Mouse (Mus musculus) stomach, embryonic 16.5 days (tissue): Measurements from ENCODE around the gene Ebi3. TPM values are rescaled to one million over a fixed set of nuclear protein-coding genes. Genes with fewer than 3 reads are reported as not detected.

Experiments used
- ATAC-seq: fragments of 200-750 bp; cut with Nextera tagmentation; 2 replicates; pipeline ENCODE4 v1.8.0; 2017; ENCODE audit warnings: moderate number of reproducible peaks, moderate TSS enrichment; ENCODE audit not compliant: insufficient read depth, low FRiP score
- H3K27ac ChIP-seq: fragments of 300-500 bp; sonication (generic); 2 replicates; pipeline ENCODE4 v1.5.1; 2014; ENCODE audit warnings: low read length
- H3K27me3 ChIP-seq: fragments of 300-500 bp; sonication (generic); 2 replicates; pipeline ENCODE4 v1.6.1; 2014; ENCODE audit warnings: low read length, control low read depth, mixed read lengths; ENCODE audit not compliant: control insufficient read depth, insufficient read depth
- H3K36me3 ChIP-seq: fragments of 300-500 bp; sonication (generic); 2 replicates; pipeline ENCODE4 v1.6.1; 2014; ENCODE audit warnings: low read length; ENCODE audit not compliant: control insufficient read depth, insufficient read depth
- H3K4me1 ChIP-seq: fragments of 300-500 bp; sonication (generic); 2 replicates; pipeline ENCODE4 v1.6.1; 2014; ENCODE audit warnings: low read length, control low read depth, mixed read lengths; ENCODE audit not compliant: control insufficient read depth, insufficient read depth
- H3K4me2 ChIP-seq: fragments of 300-500 bp; sonication (generic); 2 replicates; pipeline ENCODE4 v1.6.1; 2014; ENCODE audit warnings: low read depth, low read length, mixed read lengths
- H3K4me3 ChIP-seq: fragments of 300-500 bp; sonication (generic); replicated peaks from 2 replicates; pipeline ENCODE4 v1.5.1; 2014; ENCODE audit warnings: mild to moderate bottlenecking, low read length
- H3K9ac ChIP-seq: fragments of 300-500 bp; sonication (generic); 2 replicates; pipeline ENCODE4 v1.6.1; 2014; ENCODE audit warnings: low read length
- H3K9me3 ChIP-seq: fragments of 300-500 bp; sonication (generic); replicated peaks from 2 replicates; pipeline ENCODE4 v1.6.1; 2016; ENCODE audit warnings: low read length, control low read depth; ENCODE audit not compliant: control insufficient read depth
- WGBS: fragments of 180-500 bp; shearing (Covaris S2); extraction: QIAGEN DNeasy Blood & Tissue Kit; methylation state at CpG from one replicate; pipeline ENCODE4 v1.1.7; 2014; 5-methylcytosine and 5-hydroxymethylcytosine counted together
- polyA plus RNA-seq: library from polyadenylated mRNA; unstranded; fragments of >200 nt; fragmentation: Nextera tagmentation; extraction: Ambion mirVana; gene quantifications from 2 replicates; pipeline ENCODE4 v1.2.1, GENCODE M21; 2015

The Ebi3 gene
- polyA plus RNA-seq, 1 experiment from 2014 or later: 4.7 TPM

GRCm38 (mm10) chr17:55963171-55963570 is 10.7 kb downstream of the Ebi3 start:
- Histone ChIP-seq H3K9me3 (no peaks in the 10 kb centered on the region), H3K4me2 (no peak overlapping the region), H3K4me3 (no peak overlapping the region), H3K27ac (no peak overlapping the region), H3K9ac (peak overlapping the region; percentile 5; the same call in 1 of the 2 replicates), H3K36me3 (peaks cover 11% of the 10 kb centered on the region), H3K4me1 (peaks cover 16% of the 10 kb centered on the region), H3K27me3 (no peaks in the 10 kb centered on the region)
- 70% methylated on average over 14 of the region's 14 CpGs for WGBS
- no peak for ATAC-seq

- Histone ChIP-seq H3K4me2 (no peak overlapping the region), H3K4me1 (peaks cover 12% of the 10 kb centered on the region), H3K27me3 (no peaks in the 10 kb centered on the region), H3K27ac (no peak overlapping the region), H3K9ac (no peak overlapping the region), H3K9me3 (no peaks in the 10 kb centered on the region), H3K4me3 (no peak overlapping the region), H3K36me3 (peaks cover 11% of the 10 kb centered on the region)
- WGBS: 89% methylated on average over 10 of the region's 10 CpGs
- ATAC-seq: no peak
Observed at GRCm38 (mm10) chr17:55964496-55964895, 12.1 kb downstream of the Ebi3 start.

- Histone ChIP-seq H3K4me2 (no peak overlapping the region), H3K9ac (no peak overlapping the region), H3K36me3 (peaks cover 11% of the 10 kb centered on the region), H3K4me3 (no peak overlapping the region), H3K27me3 (no peaks in the 10 kb centered on the region), H3K27ac (no peak overlapping the region), H3K9me3 (no peaks in the 10 kb centered on the region), H3K4me1 (peaks cover 8% of the 10 kb centered on the region)
- 83% methylated on average over 9 of the region's 9 CpGs for WGBS
- ATAC-seq: no peak
Observed at GRCm38 (mm10) chr17:55964996-55965395, 12.6 kb downstream of the Ebi3 start.

- Histone ChIP-seq H3K4me1 (peaks cover 12% of the 10 kb centered on the region), H3K9me3 (no peaks in the 10 kb centered on the region), H3K36me3 (peaks cover 8% of the 10 kb centered on the region), H3K4me2 (no peak overlapping the region), H3K9ac (no peak overlapping the region), H3K27me3 (peaks cover 4% of the 10 kb centered on the region; the same call in 1 of the 2 replicates), H3K27ac (no peak overlapping the region), H3K4me3 (no peak overlapping the region)
- no peak for ATAC-seq
- WGBS: 89% methylated on average over 4 of the region's 4 CpGs
Observed at GRCm38 (mm10) chr17:55967186-55967585, 14.7 kb downstream of the Ebi3 start.

GRCm38 (mm10) chr17:55968210-55968609 is 15.8 kb downstream of the Ebi3 start:
- Histone ChIP-seq H3K4me1 (peaks cover 9% of the 10 kb centered on the region), H3K36me3 (peaks cover 5% of the 10 kb centered on the region; the same call in 1 of the 2 replicates), H3K4me2 (no peak overlapping the region), H3K27me3 (peaks cover 4% of the 10 kb centered on the region; the same call in 1 of the 2 replicates), H3K27ac (no peak overlapping the region), H3K9me3 (no peaks in the 10 kb centered on the region), H3K9ac (no peak overlapping the region), H3K4me3 (no peak overlapping the region)
- no peak for ATAC-seq
- WGBS: 60% methylated on average over 7 of the region's 7 CpGs

- no peak for ATAC-seq
- 47% methylated on average over 14 of the region's 14 CpGs for WGBS
- Histone ChIP-seq H3K27ac (no peak overlapping the region), H3K4me3 (no peak overlapping the region), H3K36me3 (peaks cover 3% of the 10 kb centered on the region; the same call in 1 of the 2 replicates), H3K4me2 (no peak overlapping the region), H3K27me3 (peaks cover 4% of the 10 kb centered on the region; the same call in 1 of the 2 replicates), H3K9ac (no peak overlapping the region), H3K9me3 (no peaks in the 10 kb centered on the region), H3K4me1 (peaks cover 6% of the 10 kb centered on the region; the same call in 1 of the 2 replicates)
Observed at GRCm38 (mm10) chr17:55969560-55969959, 17.1 kb downstream of the Ebi3 start.

GRCm38 (mm10) chr17:55969966-55970891 is 17.8 kb downstream of the Ebi3 start, which contains the start of gene Shd:
Shd (plus strand) TSS chr17:55970467.
- Histone ChIP-seq H3K4me2 (peak within 1 kb of the TSS; percentile 99), H3K36me3 (peaks cover 3% of the 10 kb centered on the region; the same call in 1 of the 2 replicates), H3K4me1 (peaks cover 6% of the 10 kb centered on the region; the same call in 1 of the 2 replicates), H3K4me3 (peak within 1 kb of the TSS; percentile 55), H3K9me3 (no peaks in the 10 kb centered on the region), H3K9ac (peak within 1 kb of the TSS; percentile 82), H3K27ac (no peak within 1 kb of the TSS), H3K27me3 (peaks cover 4% of the 10 kb centered on the region; the same call in 1 of the 2 replicates)
- 9% methylated on average over 55 of the region's 55 CpGs for WGBS
- ATAC-seq: peak; percentile 38

- 39% methylated on average over 22 of the region's 22 CpGs for WGBS
- no peaks in the 10 kb centered on the region for H3K9me3 ChIP-seq
- no peak overlapping the region for H3K4me3 ChIP-seq
- 0 out of 2 replicates have a peak, but pooled peaks cover 3% of the 10 kb centered on the region for H3K36me3 ChIP-seq
- no peak for ATAC-seq
- no peak overlapping the region; the same call in 1 of the 2 replicates for H3K4me2 ChIP-seq
- H3K27me3 ChIP-seq: peaks cover 4% of the 10 kb centered on the region; the same call in 1 of the 2 replicates
- no peak overlapping the region for H3K27ac ChIP-seq
- H3K4me1 ChIP-seq: peaks cover 6% of the 10 kb centered on the region; the same call in 1 of the 2 replicates
- peak overlapping the region; percentile 31; the same call in 1 of the 2 replicates for H3K9ac ChIP-seq
Observed at GRCm38 (mm10) chr17:55971453-55971852, 19.0 kb downstream of the Ebi3 start.
